Mouse (Mus musculus) liver, embryonic 15.5 days (tissue): ENCODE measurements around the gene Gbp5. TPM values are rescaled to one million over a fixed set of nuclear protein-coding genes. Genes with fewer than 3 reads are reported as not detected.
A peak's percentile ranks its signal among the peaks of the same experiment; 100 is the strongest.

Experiments
- ATAC-seq: fragments of 200-750 bp; cut with Nextera tagmentation; 2 replicates; pipeline ENCODE4 v1.8.0; 2017; ENCODE audit warnings: moderate number of reproducible peaks, mild to moderate bottlenecking, moderate library complexity; ENCODE audit not compliant: insufficient read depth
- H3K27ac ChIP-seq: fragments of 300-500 bp; sonication (generic); replicated peaks from 2 replicates; pipeline ENCODE4 v1.5.1; 2015; ENCODE audit warnings: mild to moderate bottlenecking, inconsistent platforms
- H3K27me3 ChIP-seq: fragments of 300-500 bp; sonication (generic); 2 replicates; pipeline ENCODE4 v1.6.1; 2015; ENCODE audit warnings: mild to moderate bottlenecking, inconsistent platforms
- H3K36me3 ChIP-seq: fragments of 300-500 bp; sonication (generic); replicated peaks from 2 replicates; pipeline ENCODE4 v1.6.1; 2015; ENCODE audit warnings: moderate library complexity, mild to moderate bottlenecking, inconsistent platforms
- H3K4me1 ChIP-seq: fragments of 300-500 bp; sonication (generic); replicated peaks from 2 replicates; pipeline ENCODE4 v1.6.1; 2015; ENCODE audit warnings: inconsistent platforms
- H3K4me2 ChIP-seq: fragments of 300-500 bp; sonication (generic); 2 replicates; pipeline ENCODE4 v1.6.1; 2015; ENCODE audit warnings: moderate library complexity, mild to moderate bottlenecking, inconsistent platforms
- H3K4me3 ChIP-seq: fragments of 300-500 bp; sonication (generic); replicated peaks from 2 replicates; pipeline ENCODE4 v1.5.1; 2015; ENCODE audit warnings: mild to moderate bottlenecking, inconsistent platforms
- H3K9ac ChIP-seq: fragments of 300-500 bp; sonication (generic); 2 replicates; pipeline ENCODE4 v1.6.1; 2015; ENCODE audit warnings: moderate library complexity, mild to moderate bottlenecking, inconsistent platforms
- H3K9me3 ChIP-seq: fragments of 300-500 bp; sonication (generic); replicated peaks from 2 replicates; pipeline ENCODE4 v1.6.1; 2016; ENCODE audit warnings: inconsistent platforms
- WGBS: fragments of 180-500 bp; shearing (Covaris S2); methylation state at CpG from one replicate; pipeline ENCODE4 v1.1.7; 2015; ENCODE audit warnings: mixed read lengths; ENCODE audit not compliant: insufficient replicate concordance; 5-methylcytosine and 5-hydroxymethylcytosine counted together
- polyA plus RNA-seq: library from polyadenylated mRNA; unstranded; fragments of >200 nt; fragmentation: Nextera tagmentation; extraction: Ambion mirVana; gene quantifications from 2 replicates; pipeline ENCODE4 v1.2.1, GENCODE M21; 2015

The Gbp5 gene
- polyA plus RNA-seq, 1 experiment from 2014 or later, result 0.07 TPM

DNA sequence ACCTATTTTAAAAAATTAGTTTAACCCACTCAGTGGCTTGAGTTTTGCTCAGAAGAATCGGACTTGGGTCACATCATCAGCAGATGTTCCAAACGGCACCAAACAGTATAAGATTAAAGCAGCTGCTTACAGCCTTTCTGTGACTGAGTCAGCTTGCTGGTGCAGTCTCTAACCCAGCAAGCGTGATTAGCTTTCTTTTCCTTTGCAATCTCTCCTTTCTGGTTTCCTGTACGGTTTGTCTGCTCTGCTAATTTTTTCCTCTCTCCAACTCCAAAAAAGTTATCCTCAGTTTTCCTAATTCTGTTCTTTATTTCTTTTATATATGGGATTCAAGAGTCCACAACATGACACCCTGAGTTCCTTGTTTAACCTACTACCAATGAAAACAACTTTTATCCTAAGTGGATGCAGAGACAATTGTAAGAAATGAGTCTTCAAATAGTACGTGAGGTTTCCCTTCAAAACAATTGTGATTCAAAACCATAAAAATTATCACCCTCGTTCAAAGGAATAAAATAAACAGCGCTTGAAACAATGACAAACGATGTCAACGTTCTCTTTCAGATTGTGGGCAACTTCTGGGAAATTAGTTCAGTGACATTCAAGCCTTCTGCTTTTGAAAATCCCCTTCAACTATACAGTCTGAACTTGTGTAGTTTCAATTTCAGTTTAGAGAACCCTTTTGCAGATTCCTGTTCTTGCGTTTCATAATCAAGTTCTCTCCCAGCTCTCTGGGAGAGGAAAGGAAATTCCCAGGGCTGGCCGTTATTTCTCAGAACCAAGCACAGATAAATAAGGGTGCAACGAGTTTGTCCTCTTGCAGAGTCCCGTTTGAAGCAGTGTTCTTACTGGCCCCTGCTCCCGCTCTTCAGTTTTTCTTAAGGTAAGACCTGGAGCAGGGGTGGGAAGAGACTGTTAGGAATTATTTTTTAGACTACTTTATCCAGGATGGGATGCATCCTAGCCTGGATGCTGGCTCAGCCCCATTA, 2.6 kb downstream of the Gbp5 start:
- Histone ChIP-seq H3K4me3 (peak overlapping the region; percentile 27), H3K4me1 (no peaks in the 10 kb centered on the region), H3K36me3 (no peaks in the 10 kb centered on the region), H3K27ac (0 out of 2 replicates have a peak overlapping the region, but pooled peaks have one; percentile 19), H3K27me3 (no peaks in the 10 kb centered on the region; the same call in 1 of the 2 replicates), H3K4me2 (peak overlapping the region; percentile 43), H3K9me3 (no peaks in the 10 kb centered on the region), H3K9ac (no peak overlapping the region)
- ATAC-seq, result no peak
- 23% methylated on average over 14 of the region's 14 CpGs for WGBS

DNA sequence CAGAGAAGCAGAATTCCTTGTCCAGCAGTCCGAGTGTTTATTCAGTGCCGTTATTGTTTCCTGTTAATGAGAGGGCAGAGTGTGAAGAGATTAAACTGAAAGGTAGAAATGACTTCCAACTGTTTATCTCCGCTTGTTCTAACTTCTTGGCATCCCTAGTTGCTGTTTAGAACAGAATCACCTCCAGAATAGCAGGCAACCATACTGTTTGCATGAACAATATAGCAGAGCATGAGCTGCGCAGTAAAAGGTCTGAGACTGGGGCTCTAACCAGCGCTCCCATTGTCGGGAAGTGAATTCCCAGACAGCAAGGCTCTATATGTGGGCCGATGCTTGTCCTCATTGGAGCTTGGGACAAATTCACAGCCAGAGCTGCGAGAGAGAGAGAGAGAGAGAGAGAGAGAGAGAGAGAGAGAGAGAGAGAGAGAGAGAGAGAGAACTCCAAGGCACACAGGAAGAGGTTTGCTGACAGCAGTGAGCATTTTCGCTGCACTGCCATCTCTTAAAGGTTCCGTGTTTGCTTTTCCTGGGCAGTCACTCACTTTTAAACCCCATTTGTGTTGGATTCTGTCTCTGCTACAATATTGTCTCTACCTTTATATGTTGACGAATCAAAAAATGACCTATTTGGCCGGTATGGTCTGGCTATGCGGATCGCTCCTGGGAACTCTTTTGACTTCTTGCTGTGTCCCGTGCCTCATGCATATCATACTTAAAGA, 3.5 kb downstream of the Gbp5 start:
- Histone ChIP-seq H3K4me3 (peak overlapping the region; percentile 27), H3K36me3 (no peaks in the 10 kb centered on the region), H3K4me2 (peak overlapping the region; percentile 43), H3K4me1 (no peaks in the 10 kb centered on the region), H3K27ac (no peak overlapping the region), H3K9me3 (no peaks in the 10 kb centered on the region), H3K27me3 (no peaks in the 10 kb centered on the region; the same call in 1 of the 2 replicates), H3K9ac (no peak overlapping the region)
- ATAC-seq, result no peak
- WGBS, result 40% methylated on average over 15 of the region's 15 CpGs

GRCm38 (mm10) chr3:142498941-142499340, 5.2 kb downstream of the Gbp5 start:
- H3K4me3 ChIP-seq, result no peak overlapping the region
- no peaks in the 10 kb centered on the region for H3K9me3 ChIP-seq
- H3K27ac ChIP-seq, result no peak overlapping the region
- H3K4me2 ChIP-seq, result no peak overlapping the region
- H3K4me1 ChIP-seq, result no peaks in the 10 kb centered on the region
- 74% methylated on average over 5 of the region's 5 CpGs for WGBS
- H3K36me3 ChIP-seq, result no peaks in the 10 kb centered on the region
- H3K9ac ChIP-seq, result no peak overlapping the region
- no peak for ATAC-seq
- H3K27me3 ChIP-seq, result no peaks in the 10 kb centered on the region; the same call in 1 of the 2 replicates

DNA sequence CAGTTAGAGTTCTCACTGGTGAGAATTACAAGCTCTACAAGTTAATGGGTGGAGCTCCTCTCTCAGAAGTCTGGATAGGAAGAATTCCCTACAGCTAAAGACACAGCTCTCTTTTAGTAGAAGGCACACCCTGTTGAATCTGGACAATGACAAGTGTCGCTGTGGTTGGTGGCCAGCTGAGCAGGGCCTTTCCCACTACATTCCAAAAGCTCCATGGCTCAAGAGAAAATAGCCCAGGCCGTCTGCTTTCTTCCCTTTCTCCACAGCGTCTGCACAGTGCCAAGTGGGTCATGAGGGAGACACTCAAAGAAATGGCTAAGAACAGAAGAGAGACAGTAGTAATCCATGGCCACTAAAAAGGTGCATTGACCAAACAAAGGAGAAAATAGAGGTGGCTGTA, 34.3 kb downstream of the Gbp5 start:
- no peak overlapping the region for H3K4me2 ChIP-seq
- H3K27me3 ChIP-seq, result no peaks in the 10 kb centered on the region
- no peak overlapping the region for H3K27ac ChIP-seq
- H3K4me3 ChIP-seq, result no peak overlapping the region
- H3K9me3 ChIP-seq, result no peaks in the 10 kb centered on the region
- 63% methylated on average over 3 of the region's 3 CpGs for WGBS
- H3K36me3 ChIP-seq, result no peaks in the 10 kb centered on the region
- H3K9ac ChIP-seq, result no peak overlapping the region
- H3K4me1 ChIP-seq, result peaks cover 13% of the 10 kb centered on the region
- ATAC-seq, result no peak

DNA sequence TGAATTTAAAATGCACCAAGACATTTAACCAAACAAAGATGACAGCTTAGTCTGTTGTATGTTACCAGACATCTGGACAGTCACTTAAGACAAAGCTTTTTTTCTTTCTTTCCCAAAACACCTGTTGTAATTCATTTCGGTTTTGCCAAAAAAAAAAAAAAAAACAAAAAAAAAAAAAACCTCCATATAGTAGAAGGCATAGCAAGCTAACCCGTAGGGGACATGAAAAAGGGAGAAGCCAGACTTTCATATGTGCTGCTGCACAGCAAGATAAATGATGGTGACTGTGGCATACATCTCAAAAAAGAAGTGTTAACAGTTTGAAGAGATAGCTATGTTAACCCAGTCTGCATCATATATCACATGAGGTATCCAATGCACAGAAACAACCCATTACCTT, 35.8 kb downstream of the Gbp5 start:
- Histone ChIP-seq H3K9me3 (no peaks in the 10 kb centered on the region), H3K27ac (no peak overlapping the region), H3K4me2 (peak overlapping the region; percentile 79), H3K9ac (peak overlapping the region; percentile 53; the same call in 1 of the 2 replicates), H3K27me3 (no peaks in the 10 kb centered on the region), H3K36me3 (no peaks in the 10 kb centered on the region), H3K4me3 (peak overlapping the region; percentile 63), H3K4me1 (peaks cover 13% of the 10 kb centered on the region)
- 26% methylated on average over 2 of the region's 2 CpGs for WGBS
- no peak for ATAC-seq

DNA sequence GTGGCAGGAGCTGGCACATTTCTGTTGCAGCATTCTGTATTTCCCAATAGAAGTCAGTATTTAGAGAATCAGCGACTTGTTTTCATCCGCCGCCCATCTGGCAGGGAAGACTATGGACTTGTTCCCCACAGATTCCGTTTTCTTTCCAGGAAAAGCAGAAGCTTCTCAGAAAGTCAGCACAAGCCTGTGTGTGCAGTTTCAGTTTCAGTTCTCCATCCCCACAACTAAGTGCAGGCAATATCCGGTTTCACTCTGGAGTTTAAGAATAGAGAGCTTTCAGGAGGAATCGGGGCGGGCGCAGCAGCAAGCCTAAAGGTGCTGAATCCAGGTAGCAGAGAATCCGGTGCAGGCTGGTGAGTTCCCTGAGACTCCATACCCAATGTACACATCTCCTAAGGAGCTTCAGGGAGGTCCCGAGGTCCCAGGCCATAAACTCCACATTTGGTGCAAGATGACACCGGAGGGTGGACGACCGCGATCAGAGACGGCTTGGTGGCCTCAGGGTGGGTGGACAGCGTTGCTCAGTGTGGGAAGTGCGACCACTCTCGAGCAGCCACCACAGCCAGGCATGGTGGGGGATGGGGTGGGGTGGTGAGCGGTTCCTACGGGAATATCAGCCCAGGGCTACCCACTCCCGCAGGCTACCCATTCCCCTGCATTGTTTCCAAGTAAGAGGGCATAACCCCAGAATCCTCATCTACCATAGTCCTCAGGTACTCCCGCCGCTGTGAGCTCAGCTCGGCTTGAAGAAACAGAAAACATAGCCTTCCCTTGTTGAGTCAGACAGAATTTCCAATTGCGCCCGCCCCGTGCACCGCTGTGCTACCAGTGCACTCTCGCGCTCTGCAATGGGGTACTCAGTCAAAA, 36.5 kb downstream of the Gbp5 start, which contains the start of gene Gbp7:
Gene Gbp7, plus strand, starts transcription at position 256 of the 867 bp plus-strand sequence.
- Histone ChIP-seq H3K36me3 (no peaks in the 10 kb centered on the region), H3K9ac (peak within 1 kb of the TSS; percentile 53), H3K4me3 (peak within 1 kb of the TSS; percentile 63), H3K27me3 (no peaks in the 10 kb centered on the region), H3K27ac (0 out of 2 replicates have a peak within 1 kb of the TSS, but pooled peaks have one; percentile 9), H3K4me1 (peaks cover 13% of the 10 kb centered on the region), H3K9me3 (no peaks in the 10 kb centered on the region), H3K4me2 (peak within 1 kb of the TSS; percentile 79)
- ATAC-seq, result peak; percentile 55
- WGBS, result under 1% methylated on average over 30 of the region's 30 CpGs

DNA sequence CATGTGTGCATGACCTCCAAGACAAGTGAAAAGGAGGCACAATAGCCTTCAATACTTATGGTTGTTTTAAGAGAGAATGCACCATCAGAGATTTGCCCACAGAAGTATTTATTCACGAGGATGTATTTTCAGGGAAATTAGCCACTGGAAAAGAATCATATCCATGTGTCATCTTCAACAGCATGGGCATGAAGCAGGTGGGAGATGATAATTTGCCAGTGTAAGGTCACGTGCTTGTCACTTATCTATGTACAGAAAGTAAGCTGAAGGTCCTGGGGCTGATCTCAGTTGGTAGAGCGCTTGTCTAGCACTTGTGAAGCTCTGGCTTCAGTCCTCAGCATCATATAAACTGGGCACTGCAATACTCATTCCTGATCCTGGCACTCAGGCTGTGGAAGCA, 37.8 kb downstream of the Gbp5 start:
- 48% methylated on average over 3 of the region's 3 CpGs for WGBS
- Histone ChIP-seq H3K27me3 (no peaks in the 10 kb centered on the region), H3K9ac (no peak overlapping the region), H3K9me3 (no peaks in the 10 kb centered on the region), H3K4me1 (peaks cover 13% of the 10 kb centered on the region), H3K4me3 (no peak overlapping the region), H3K27ac (no peak overlapping the region), H3K36me3 (no peaks in the 10 kb centered on the region), H3K4me2 (no peak overlapping the region)
- no peak for ATAC-seq

DNA sequence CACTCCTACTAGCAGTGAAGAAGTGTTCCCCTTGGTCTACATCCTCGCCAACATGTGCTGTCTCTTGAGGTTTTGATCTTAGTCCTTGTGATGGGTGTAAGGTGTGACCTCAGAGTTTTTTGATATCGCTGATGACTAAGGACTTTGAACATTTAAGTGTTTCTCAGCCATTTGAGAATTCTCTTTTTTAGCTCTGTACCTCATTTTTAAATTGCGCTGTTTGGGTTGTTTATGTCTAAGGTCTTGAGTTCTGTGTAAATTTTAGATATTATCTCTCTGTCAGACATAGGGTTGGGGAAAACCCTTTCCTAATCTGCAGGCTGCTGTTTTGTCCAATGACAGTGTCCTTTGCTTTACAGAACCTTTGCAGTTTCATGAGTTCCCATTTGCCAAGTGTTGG, 39.4 kb downstream of the Gbp5 start:
- Histone ChIP-seq H3K27ac (no peak overlapping the region), H3K9me3 (no peaks in the 10 kb centered on the region), H3K27me3 (no peaks in the 10 kb centered on the region), H3K36me3 (no peaks in the 10 kb centered on the region), H3K4me3 (no peak overlapping the region), H3K4me2 (no peak overlapping the region), H3K9ac (no peak overlapping the region), H3K4me1 (peaks cover 13% of the 10 kb centered on the region)
- 67% methylated on average over 3 of the region's 3 CpGs for WGBS
- no peak for ATAC-seq

DNA sequence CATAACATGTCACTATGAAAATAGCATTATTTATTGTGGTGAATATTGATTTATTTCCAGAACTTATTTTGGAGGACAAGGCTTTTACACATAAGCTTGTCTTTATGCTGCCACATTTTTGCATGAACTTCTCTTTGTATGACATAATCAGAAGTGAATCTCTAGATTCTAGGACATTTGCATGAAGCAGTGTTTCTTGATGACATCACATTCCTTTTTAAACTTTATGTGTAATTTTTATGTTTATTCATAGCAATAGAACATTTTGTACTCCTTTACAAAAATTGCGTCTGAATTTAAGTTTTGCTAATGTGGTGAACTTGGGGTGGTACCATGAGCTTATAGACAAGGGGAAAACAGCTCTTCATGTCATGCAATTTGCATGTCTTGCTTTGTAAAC, 41.9 kb downstream of the Gbp5 start:
- H3K4me3 ChIP-seq, result no peak overlapping the region
- no peak overlapping the region for H3K9ac ChIP-seq
- no peak for ATAC-seq
- H3K36me3 ChIP-seq, result no peaks in the 10 kb centered on the region
- H3K4me1 ChIP-seq, result peaks cover 8% of the 10 kb centered on the region
- WGBS, result 63% methylated on average over 1 of the region's 1 CpGs
- H3K27ac ChIP-seq, result no peak overlapping the region
- H3K4me2 ChIP-seq, result no peak overlapping the region
- no peaks in the 10 kb centered on the region for H3K27me3 ChIP-seq
- no peaks in the 10 kb centered on the region for H3K9me3 ChIP-seq

DNA sequence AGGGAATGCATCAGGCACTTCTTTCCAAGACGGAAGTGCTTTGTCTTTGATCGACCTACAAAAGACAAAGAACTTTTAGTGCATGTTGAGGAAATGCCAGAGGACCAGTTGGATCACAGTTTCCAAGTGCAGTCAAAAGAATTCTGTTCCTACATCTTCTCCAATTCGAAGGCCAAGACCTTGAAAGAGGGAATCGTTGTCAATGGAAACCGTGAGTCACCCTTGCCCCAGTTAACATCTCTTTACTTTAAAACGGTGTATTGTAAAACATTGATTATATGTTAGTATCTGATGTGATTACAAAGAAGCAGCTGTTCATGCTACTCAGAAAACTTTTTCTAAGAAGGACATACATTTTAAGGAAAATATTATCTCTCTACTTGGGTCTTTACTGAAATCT, 47.6 kb downstream of the Gbp5 start:
- Histone ChIP-seq H3K4me2 (no peak overlapping the region), H3K4me3 (no peak overlapping the region), H3K9me3 (no peaks in the 10 kb centered on the region), H3K36me3 (no peaks in the 10 kb centered on the region), H3K27me3 (no peaks in the 10 kb centered on the region), H3K27ac (no peak overlapping the region), H3K4me1 (no peaks in the 10 kb centered on the region), H3K9ac (no peak overlapping the region)
- 61% methylated on average over 6 of the region's 6 CpGs for WGBS
- no peak for ATAC-seq
